Mouse (Mus musculus) liver, embryonic 11.5 days (tissue): ENCODE results near the gene Cers6. TPM values are rescaled to one million over a fixed set of nuclear protein-coding genes. Genes with fewer than 3 reads are reported as not detected.
A peak's percentile ranks its signal among the peaks of the same experiment; 100 is the strongest.

Experiments used
- ATAC-seq: fragments of 200-750 bp; cut with Nextera tagmentation; replicated peaks from 2 replicates; pipeline ENCODE4 v1.8.0; 2017; ENCODE audit warnings: moderate number of reproducible peaks, mild to moderate bottlenecking, moderate TSS enrichment, moderate library complexity; ENCODE audit not compliant: low FRiP score
- DNase-seq: peaks from one replicate; pipeline ENCODE4 v3.0.0-alpha.2; 2017; ENCODE audit warnings: low spot score
- H3K27ac ChIP-seq: fragments of 300-500 bp; sonication (generic); 2 replicates; pipeline ENCODE4 v1.5.1; 2014; ENCODE audit warnings: mild to moderate bottlenecking, low read depth, low read length, control low read depth
- H3K27me3 ChIP-seq: fragments of 300-500 bp; sonication (generic); replicated peaks from 2 replicates; pipeline ENCODE4 v1.6.1; 2014; ENCODE audit warnings: low read length, mixed read lengths; ENCODE audit not compliant: control insufficient read depth, insufficient read depth
- H3K36me3 ChIP-seq: fragments of 300-500 bp; sonication (generic); 2 replicates; pipeline ENCODE4 v1.6.1; 2014; ENCODE audit warnings: mild to moderate bottlenecking, low read length, moderate library complexity, mixed read lengths; ENCODE audit not compliant: control insufficient read depth, insufficient read depth
- H3K4me1 ChIP-seq: fragments of 300-500 bp; sonication (generic); replicated peaks from 2 replicates; pipeline ENCODE4 v1.6.1; 2014; ENCODE audit warnings: low read length, mixed read lengths; ENCODE audit not compliant: control insufficient read depth, insufficient read depth
- H3K4me2 ChIP-seq: fragments of 300-500 bp; sonication (generic); 2 replicates; pipeline ENCODE4 v1.6.1; 2014; ENCODE audit warnings: mild to moderate bottlenecking, control low read depth, moderate library complexity
- H3K4me3 ChIP-seq: fragments of 300-500 bp; sonication (generic); 2 replicates; pipeline ENCODE4 v1.5.1; 2014; ENCODE audit warnings: low read depth, low read length, control low read depth
- H3K9ac ChIP-seq: fragments of 300-500 bp; sonication (generic); 2 replicates; pipeline ENCODE4 v1.6.1; 2014; ENCODE audit warnings: low read depth, low read length, control low read depth
- H3K9me3 ChIP-seq: fragments of 300-500 bp; sonication (generic); 2 replicates; pipeline ENCODE4 v1.6.1; 2016; ENCODE audit warnings: low read length, inconsistent platforms, mixed read lengths; ENCODE audit not compliant: control insufficient read depth
- WGBS: fragments of 180-500 bp; shearing (Covaris S2); extraction: QIAGEN DNeasy Blood & Tissue Kit; methylation state at CpG from one replicate; pipeline ENCODE4 v1.1.7; 2014; 5-methylcytosine and 5-hydroxymethylcytosine counted together
- polyA plus RNA-seq: library from polyadenylated mRNA; unstranded; fragments of >200 nt; fragmentation: Nextera tagmentation; extraction: Ambion mirVana; gene quantifications from 2 replicates; pipeline ENCODE4 v1.2.1, GENCODE M21; 2014

Gene Cers6
- 14.9 and 17.6 TPM in 2 replicates for polyA plus RNA-seq

DNA sequence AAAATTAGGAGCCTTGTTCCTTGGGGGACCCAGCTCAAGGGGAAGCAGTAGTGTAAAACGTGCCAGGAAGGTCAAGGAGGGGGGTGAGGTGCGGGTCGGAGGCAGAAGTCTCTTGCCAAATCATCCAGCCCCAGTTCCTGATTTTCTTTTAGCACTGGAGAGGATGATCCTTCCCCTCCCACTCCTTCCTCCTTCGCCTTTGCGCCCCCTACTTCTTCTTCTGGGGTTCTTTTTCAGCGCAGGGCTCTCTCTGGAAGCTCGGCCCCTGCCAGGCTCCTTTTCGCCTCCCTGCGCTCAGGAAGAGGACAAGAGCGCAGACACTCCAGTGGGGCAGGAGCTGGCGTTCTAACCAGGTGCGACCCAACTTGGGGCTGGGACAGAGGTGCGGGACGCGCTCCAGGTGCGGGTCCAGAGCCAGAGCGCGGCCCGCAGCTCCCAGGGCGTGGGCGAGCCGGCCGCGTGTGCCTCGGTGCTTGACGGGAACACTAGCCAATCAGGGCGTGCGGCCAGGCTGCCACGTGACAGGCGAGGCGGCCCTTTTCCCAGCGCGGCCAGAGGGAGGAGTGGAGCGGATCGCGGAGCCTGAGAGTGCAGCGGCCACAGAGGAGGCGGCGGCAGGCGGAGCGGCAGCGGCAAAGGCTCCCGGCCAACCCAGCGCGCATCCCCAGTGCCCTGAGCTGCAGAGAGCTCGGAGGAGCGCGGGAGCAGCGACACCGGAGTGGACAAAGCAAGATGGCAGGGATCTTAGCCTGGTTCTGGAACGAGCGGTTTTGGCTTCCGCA, at the start of gene Cers6:
Gene Cers6 (plus strand): TSS at position 538 of the 782 bp plus-strand sequence.
- peak within 1 kb of the TSS; percentile 97 for H3K4me2 ChIP-seq
- peak within 1 kb of the TSS; percentile 51 for H3K27ac ChIP-seq
- H3K4me3 ChIP-seq = peak within 1 kb of the TSS; percentile 78
- peak within 1 kb of the TSS; percentile 77 for H3K9ac ChIP-seq
- DNase-seq = peak; percentile 95
- H3K9me3 ChIP-seq = no peaks in the 10 kb centered on the region
- no peaks in the 10 kb centered on the region for H3K36me3 ChIP-seq
- under 1% methylated on average over 53 of the region's 53 CpGs for WGBS
- ATAC-seq = peak; percentile 96
- H3K27me3 ChIP-seq = no peaks in the 10 kb centered on the region
- H3K4me1 ChIP-seq = peaks cover 11% of the 10 kb centered on the region

DNA sequence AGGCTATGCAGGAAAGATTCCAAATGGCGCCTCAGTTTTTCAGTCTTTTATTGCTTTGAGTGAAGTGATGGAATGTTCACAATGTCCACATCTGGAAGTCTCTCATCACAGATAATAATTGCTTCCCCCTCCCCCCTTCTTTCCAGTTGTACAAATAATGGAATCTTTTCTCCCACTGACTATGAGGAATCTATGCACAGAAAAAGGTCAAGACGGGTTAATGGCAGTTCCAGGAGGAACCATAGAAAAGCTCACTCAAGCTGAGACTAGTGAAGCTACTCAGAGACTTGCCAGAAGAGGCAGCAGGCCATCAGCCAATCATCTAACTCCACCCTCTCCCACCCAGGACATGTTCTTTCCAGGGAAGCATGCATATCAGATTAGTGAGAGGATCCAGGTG, 46.8 kb upstream of the Cers6 start:
- ATAC-seq = no peak
- no peak for DNase-seq
- no peaks in the 10 kb centered on the region for H3K27me3 ChIP-seq
- H3K4me1 ChIP-seq = no peaks in the 10 kb centered on the region
- no peak overlapping the region for H3K4me3 ChIP-seq
- H3K36me3 ChIP-seq = no peaks in the 10 kb centered on the region
- no peak overlapping the region for H3K4me2 ChIP-seq
- WGBS = 59% methylated on average over 2 of the region's 2 CpGs
- no peak overlapping the region for H3K9ac ChIP-seq
- no peaks in the 10 kb centered on the region for H3K9me3 ChIP-seq
- H3K27ac ChIP-seq = no peak overlapping the region

DNA sequence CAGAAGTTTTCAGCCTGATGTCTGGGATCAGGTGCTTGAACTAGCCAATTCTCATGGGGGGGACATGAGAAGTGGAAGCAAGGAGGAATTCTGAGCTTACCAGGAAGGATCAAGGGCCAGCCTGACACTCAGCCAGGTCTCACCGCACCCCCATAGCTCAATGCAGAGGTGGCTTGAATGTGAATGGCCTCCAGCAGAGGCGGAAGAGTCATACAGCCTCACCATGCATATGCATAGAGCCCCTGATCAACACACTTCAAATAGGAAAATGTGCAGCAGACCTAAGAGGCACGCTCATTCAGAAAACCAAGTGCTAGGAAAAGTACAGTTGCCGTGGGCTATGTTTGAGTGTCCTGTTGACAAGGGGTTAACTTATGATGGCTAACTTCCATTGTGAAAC, 42.2 kb upstream of the Cers6 start:
- Histone ChIP-seq H3K4me1 (no peaks in the 10 kb centered on the region), H3K9ac (no peak overlapping the region), H3K36me3 (no peaks in the 10 kb centered on the region), H3K4me3 (no peak overlapping the region), H3K27ac (no peak overlapping the region), H3K4me2 (no peak overlapping the region), H3K9me3 (no peaks in the 10 kb centered on the region), H3K27me3 (no peaks in the 10 kb centered on the region)
- ATAC-seq (no peak), DNase-seq (no peak)
- WGBS = 88% methylated on average over 4 of the region's 4 CpGs

DNA sequence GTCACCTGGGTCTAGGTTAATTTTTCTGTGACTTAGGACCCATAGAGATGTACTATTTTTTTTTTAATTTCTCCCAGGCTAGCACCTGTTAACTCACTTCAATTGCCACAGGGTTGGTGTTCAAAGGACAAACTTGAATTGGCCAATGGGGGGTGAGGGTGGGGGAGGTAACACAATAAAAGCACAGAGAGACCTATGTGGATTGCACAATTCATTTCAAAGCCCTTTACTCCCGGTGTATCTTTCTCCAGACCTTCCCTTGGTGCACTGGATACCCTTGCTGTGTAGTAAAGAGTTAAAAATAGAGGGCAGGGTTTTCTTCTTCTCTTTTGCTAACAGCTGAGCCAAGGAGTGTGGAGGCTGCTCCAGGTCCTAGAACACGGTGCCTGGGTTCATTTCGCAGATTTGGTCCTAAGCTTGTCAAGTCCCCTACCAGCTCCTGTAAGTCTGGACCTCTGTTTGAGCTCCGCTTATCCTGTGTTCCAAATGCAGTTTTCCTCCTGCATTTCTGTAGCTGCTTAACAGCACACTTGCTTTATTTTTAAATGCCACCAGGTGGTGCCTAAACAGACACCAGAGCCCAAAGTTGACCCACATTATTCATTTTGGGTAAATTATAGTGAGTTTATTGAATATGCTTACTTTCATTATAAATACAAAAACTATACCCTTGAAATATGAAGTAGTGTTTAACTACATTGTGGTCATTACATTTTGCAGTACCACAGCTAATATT, 38.9 kb upstream of the Cers6 start:
- WGBS = 57% methylated on average over 4 of the region's 4 CpGs
- ATAC-seq = no peak
- H3K9ac ChIP-seq = no peak overlapping the region

DNA sequence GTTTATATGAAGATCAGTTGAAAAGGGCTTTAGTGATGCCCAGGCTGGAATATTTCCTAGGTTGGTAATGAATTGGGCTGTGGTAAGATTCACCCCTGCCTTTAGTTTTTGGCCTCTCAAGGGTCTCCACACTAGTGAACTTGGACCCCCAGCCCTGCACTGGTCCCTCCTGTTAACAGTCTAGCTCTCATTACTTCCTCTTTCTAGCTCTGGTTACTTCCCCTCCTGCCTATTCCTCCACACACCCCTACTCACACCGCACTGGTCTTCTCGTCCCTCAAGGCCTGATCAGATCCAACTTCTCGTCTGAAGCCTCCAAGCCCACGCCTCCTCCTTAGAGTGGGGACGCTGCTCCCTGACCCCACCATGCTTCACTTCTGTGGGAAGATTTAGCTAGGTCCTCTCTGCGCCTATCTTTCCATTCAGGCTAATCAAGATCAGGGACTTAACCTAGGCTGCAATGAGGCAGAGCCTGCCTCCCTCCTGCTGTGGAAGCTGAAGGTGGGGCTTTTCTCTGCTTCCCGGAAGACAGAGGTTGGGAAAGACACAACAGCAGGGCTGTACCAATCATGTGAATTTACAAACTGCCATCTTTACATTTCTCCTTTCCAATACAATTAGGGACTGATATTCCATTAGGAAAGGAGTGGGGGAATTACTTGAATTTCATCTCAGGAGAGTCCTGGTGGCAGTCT, 35.8 kb upstream of the Cers6 start:
- Histone ChIP-seq H3K4me2 (no peak overlapping the region), H3K27ac (no peak overlapping the region), H3K36me3 (no peaks in the 10 kb centered on the region), H3K9me3 (no peaks in the 10 kb centered on the region), H3K9ac (no peak overlapping the region), H3K4me1 (no peaks in the 10 kb centered on the region), H3K4me3 (no peak overlapping the region), H3K27me3 (no peaks in the 10 kb centered on the region)
- ATAC-seq (peak; percentile 49; the same call in 1 of the 2 replicates), DNase-seq (no peak)
- 37% methylated on average over 7 of the region's 7 CpGs for WGBS

More for the DNA sequence above, 38.9 kb upstream of the Cers6 start:
- Histone ChIP-seq H3K4me1 (no peaks in the 10 kb centered on the region), H3K4me2 (no peak overlapping the region), H3K9me3 (no peaks in the 10 kb centered on the region), H3K4me3 (no peak overlapping the region), H3K27ac (no peak overlapping the region), H3K36me3 (no peaks in the 10 kb centered on the region), H3K27me3 (no peaks in the 10 kb centered on the region)
- DNase-seq = no peak

DNA sequence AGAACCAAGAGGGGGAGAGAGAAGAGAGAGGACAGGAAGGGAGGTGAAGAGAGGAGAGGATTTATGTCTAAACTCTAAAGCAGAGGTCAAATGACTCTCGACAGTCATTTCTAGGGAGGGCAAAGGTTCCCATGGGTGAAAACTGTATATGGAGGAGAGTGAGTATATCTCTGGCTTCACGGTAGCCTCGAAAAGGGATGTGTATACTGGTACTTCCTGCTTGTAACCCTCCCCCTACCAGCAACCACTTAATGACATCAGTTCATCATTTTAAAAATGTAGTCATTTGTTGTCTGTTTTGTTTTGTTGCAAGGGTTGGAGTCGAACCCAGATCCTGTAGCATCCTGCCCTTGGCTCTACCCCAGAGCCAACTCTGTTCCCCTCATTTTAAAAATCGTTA, 17.9 kb upstream of the Cers6 start:
- Histone ChIP-seq H3K36me3 (no peaks in the 10 kb centered on the region), H3K9ac (no peak overlapping the region), H3K27ac (no peak overlapping the region), H3K4me1 (no peaks in the 10 kb centered on the region), H3K9me3 (no peaks in the 10 kb centered on the region), H3K4me3 (no peak overlapping the region), H3K4me2 (no peak overlapping the region), H3K27me3 (no peaks in the 10 kb centered on the region)
- ATAC-seq (no peak), DNase-seq (no peak)
- 70% methylated on average over 5 of the region's 5 CpGs for WGBS

DNA sequence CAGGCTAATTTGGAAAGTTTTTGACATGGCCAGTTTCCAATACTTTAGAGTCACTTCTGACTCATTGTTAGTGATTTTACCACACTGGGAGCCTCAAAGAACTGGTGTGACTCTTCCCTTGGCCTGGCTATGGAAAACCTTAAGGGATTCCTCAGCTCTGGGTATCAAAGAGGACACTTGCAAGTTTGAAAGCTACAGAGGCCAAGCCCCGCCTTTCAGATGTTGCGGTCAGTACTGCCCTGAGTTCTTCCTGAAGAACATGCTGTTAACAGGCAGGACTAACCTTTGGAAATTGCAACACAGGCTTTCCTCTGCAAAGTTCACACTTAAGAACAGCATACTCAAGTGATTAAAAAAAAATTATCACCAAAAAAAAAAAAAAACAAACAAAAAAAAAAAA, 16.7 kb upstream of the Cers6 start:
- no peaks in the 10 kb centered on the region for H3K27me3 ChIP-seq
- H3K36me3 ChIP-seq = no peaks in the 10 kb centered on the region
- no peak overlapping the region for H3K27ac ChIP-seq
- H3K9ac ChIP-seq = no peak overlapping the region
- no peak overlapping the region for H3K4me3 ChIP-seq
- no peak overlapping the region for H3K4me2 ChIP-seq
- no peaks in the 10 kb centered on the region for H3K9me3 ChIP-seq
- WGBS = 88% methylated on average over 2 of the region's 2 CpGs
- DNase-seq = no peak
- no peaks in the 10 kb centered on the region; the same call in 1 of the 2 replicates for H3K4me1 ChIP-seq
- ATAC-seq = no peak

DNA sequence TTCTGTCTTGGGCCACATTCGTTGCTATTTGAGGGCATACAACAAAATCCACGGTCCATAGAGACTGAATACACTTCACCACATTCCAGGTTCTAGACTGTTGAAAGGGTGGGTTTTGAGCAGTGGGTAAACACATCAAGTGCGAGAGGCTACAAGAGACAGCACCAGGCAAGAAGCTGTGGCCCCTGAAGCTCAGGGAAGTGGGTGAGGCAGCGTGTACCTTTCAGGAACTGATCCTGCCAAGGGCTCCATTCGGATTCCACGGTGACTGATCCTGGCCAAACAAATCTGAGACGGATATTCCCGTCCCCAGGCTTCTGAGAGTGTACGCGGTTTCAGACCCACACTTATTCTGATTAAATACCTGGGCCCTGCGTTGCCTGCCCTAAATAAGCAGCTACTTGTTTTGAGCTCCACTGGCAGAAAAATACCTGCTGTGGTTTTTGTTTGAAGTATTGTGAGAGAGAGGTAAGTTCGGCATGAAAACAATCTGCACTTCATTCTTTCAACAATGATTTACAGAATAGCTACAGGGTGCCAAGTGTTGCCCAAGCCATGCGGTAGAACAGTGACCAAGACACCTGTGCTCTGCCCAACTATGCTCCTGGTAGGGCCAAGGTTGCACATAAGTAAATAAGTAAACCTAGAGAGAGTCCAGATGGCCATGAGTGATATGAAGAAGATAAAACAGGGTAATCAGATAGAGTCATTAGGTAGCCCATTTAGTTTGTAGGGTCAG, 16.1 kb upstream of the Cers6 start:
- Histone ChIP-seq H3K9me3 (no peaks in the 10 kb centered on the region), H3K4me3 (no peak overlapping the region), H3K4me2 (no peak overlapping the region), H3K9ac (no peak overlapping the region), H3K27me3 (no peaks in the 10 kb centered on the region), H3K4me1 (no peaks in the 10 kb centered on the region; the same call in 1 of the 2 replicates), H3K27ac (no peak overlapping the region), H3K36me3 (no peaks in the 10 kb centered on the region)
- DNase-seq (no peak), ATAC-seq (no peak)
- 77% methylated on average over 13 of the region's 13 CpGs for WGBS
